Mouse (Mus musculus) ovary, adult 18-20 months (tissue): ENCODE results near the gene Mroh8.
"Not testable (repeated sequence)": the region's sequence is repeated elsewhere in the genome, so short reads cannot be mapped to it uniquely, and the experiment has no call there.

Experiments
- DNase-seq: peaks from one replicate; pipeline ENCODE4 v3.0.0; 2022; ENCODE audit warnings: low spot score, mixed read lengths

Mroh8 gene

GRCm38 (mm10) chr2:157288996-157289395 lies 9.6 kb upstream of the Mroh8 start:
- no peak for DNase-seq

DNA sequence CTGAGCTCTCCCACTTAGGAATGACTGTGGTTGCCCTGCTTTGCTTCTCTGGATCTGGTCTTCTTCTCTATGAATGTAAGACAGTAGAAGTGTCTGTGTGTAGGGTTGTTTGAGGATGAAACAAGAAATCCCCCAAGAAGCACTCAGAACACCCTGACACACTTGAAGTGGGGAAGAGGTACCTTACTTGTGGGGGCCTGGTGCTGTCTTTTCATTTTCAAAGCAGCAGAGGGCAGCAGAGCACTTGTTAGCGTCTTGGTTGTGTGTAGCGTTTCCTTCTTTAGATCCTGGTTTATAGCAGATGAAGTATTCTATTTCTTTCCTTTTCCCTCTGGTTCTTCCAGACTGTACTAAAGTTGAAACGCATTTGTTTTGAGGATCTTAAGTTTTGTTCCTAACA lies 8.2 kb upstream of the Mroh8 start:
- DNase-seq, result no peak

GRCm38 (mm10) chr2:157283321-157283720 lies 4.0 kb upstream of the Mroh8 start:
- DNase-seq, result no peak

GRCm38 (mm10) chr2:157278717-157279415 lies 483 bp downstream of the Mroh8 start, which contains the start of gene Rpn2:
Gene Rpn2, plus strand, starts transcription at chr2:157279017.
- peak; percentile 93 for DNase-seq

DNA sequence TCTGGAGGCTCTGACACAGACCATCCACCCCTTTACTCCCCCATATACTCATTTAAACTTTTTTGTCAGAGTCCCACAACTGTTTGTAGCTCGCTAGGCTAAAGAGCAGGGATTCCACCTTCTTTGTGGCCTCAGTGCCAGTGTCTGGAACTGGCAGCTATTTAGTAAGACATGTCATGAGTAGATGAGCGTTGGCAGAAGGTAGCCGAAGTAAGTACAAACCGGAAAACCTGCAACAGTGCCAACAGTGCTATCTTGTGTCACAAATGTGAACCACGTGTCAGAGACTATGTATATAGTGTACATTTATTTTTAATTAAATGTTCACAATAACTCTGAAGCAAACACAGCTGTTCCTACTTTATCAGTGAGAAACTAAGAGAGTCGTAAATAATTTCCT lies 15.5 kb downstream of the Mroh8 start:
- DNase-seq, result no peak

GRCm38 (mm10) chr2:157263101-157263500 lies 16.2 kb downstream of the Mroh8 start:
- no peak for DNase-seq

DNA sequence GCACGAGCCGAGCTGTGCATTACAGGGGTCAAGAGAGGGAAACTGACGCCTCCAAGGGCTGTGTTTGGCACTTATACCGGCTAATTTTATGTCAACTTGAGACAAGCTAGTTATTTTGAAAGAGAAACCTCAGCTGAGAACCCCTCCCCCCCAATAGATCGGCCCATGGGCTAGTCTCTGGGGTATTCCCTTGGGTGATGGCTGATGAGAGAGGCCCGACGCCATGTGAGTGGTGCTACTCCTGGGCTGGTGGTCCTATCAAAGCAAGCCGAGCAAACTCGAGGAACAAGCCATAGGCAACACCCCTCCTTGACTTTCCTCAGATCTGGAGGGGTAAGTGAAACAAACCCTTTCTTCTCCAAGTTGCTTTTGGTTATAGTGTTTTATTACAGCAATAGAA lies 16.8 kb downstream of the Mroh8 start:
- no peak for DNase-seq

DNA sequence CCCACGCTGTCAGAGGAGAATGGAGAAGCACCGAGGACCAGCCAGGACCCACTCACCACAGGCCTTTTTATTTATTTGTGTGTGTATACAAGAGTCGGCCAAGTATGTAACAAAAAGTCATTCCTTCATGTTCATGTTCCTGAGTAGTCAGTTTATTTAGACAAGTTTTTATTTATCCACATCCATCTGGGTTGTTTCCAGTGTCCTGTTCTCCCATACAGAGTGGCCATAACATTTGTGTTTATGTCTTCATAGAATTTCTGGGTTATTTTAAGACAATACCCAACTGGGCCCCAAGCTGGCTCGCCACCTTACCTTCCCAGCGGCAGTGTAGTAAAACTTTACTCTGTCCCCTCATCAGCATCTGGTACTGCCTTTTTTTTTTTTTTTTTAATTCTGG lies 17.4 kb downstream of the Mroh8 start:
- DNase-seq, result no peak

DNA sequence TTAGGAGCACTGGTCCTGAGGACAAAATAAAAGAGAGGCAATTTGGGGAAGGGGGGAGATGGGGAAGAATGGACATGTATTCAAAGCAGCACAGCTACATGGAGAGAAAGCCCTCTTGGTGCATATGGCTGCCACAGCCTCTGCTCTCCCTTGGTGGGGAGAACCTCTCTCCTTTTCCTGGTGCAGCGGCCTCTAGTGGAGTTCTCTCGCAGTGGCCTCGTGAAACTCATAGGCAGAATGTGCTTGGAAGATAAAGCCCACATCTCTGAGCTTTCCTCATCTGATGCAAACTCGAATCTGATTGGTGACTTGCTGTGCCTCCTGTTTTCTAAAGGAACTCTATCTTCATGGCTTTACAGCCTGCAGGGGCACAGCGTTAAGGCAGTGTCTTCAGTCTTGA lies 19.6 kb downstream of the Mroh8 start:
- peak; percentile 13 for DNase-seq

GRCm38 (mm10) chr2:157248111-157248510 lies 31.2 kb downstream of the Mroh8 start:
- no peak for DNase-seq

- no peak for DNase-seq
Measured at GRCm38 (mm10) chr2:157245603-157246002, 33.7 kb downstream of the Mroh8 start.

DNA sequence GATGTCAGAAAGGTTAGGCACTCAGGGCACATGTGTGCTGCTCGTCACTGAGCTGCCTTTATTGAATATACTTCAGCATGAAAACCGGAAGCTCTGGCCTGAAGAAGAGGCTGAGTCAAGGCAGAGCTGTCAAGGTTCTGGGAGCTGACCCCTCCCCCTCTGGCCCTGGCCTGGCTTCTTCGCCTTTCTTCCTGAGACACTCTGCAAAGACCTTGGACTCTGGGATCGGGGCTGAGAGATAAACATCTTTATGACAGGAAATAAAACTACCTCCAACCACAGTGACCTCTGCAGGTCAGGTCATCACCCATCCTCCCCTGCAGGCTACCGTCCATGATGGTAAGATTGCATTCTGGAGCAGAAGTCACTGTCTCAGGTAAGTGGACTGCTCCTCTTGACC lies 34.3 kb downstream of the Mroh8 start:
- no peak for DNase-seq

- DNase-seq, result no peak
Measured at GRCm38 (mm10) chr2:157235946-157236345, 43.4 kb downstream of the Mroh8 start.

DNA sequence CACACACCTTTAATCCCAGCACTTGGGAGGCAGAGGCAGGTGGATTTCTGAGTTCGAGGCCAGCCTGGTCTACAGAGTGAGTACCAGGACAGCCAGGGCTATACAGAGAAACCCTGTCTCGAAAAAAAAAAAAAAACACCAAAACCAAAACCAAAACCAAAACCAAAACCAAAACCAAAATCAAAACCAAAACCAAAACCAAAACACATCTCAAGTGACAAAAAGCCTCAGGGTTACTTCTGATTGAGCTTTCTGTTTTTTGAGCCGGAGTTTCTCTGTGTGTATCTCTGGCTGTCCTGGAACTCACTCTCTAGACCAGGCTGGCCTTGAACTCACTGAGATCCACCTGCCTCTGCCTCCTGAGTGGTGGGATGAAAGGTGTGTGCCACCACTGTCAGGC lies 57.4 kb downstream of the Mroh8 start:
- DNase-seq, result not testable (repeated sequence)

DNA sequence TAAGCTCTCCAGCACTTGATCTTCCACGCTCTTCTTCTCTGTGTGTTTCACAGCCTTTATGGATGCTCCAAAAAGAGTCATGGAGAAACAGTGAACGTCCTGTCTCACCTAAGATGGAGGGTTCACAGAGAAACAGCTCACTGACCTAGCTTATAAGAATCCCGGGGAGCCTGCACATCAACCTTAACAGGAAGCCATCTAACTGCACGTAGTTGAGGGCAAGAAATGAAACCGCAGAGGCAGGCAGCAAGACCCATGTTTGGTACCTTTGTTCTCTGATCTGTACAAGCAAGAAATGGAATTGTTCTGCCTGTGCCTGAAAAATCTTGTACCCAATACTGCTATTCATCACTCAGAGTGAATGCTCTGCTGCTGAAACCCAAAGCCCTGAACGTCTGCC lies 59.2 kb downstream of the Mroh8 start:
- DNase-seq, result no peak

DNA sequence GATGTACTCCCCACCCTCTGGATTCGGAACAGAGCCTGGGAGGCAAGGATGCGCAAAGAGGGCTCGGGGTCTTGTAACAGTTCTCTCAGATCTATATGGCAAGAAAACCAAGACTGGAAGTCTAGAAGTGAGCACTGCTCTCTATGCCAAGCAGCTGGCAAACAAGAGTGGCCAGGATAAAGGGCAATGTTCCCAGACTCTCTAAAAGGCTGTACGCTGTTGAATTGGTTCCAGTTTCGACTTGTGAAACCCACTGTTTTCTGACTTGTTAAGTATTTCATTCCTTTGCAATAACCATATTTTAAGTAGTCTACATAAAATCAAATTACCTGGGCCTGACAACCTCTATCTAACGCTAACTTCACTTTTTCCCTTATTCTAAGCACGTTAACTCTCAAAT lies 67.6 kb downstream of the Mroh8 start:
- DNase-seq, result no peak

DNA sequence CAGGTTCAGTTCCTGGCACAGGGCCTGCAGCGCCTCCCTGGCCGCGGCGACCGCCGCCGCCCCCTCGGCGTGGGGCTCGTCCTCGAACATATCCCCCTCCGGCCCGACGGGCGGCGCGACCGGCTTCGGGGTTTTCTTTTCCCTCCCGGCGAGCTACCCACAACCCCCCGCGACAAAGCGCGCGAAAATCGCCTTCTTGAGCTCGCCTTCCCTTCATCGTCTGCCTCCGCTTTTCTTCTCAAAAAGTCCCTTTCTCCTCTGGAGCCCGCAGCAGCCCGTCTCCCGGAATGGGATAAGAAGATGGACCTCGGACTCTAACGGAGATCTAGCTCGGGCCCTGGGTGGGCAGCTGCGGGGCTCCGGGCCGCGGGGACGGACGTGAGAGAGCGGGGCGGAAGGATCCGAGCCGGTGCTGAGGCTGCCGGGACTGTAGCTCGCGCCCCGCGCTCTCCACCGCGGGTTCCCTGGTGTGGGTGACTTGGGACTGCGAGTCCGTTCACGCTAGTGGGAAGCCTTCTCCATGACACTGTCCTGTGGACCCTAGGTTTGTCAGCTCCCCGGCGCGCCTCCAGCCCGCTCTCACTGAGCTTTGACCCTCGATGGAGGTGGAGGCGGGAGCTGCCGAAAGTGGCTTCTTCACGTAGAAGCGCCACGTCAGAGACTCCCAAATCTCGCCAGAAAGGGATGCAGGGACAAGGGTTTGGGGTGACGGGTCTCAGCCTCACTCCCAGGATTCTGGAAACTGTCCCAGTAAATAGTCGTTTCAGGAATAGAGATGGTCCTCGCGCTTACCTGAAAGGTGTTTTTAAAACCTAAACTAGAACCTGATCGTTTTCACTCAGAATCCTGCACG lies 74.8 kb downstream of the Mroh8 start, which contains the start of gene Rbl1:
TSS of gene Rbl1 (minus strand) at position 169 of the 853 bp plus-strand sequence.
- DNase-seq, result peak; percentile 80

DNA sequence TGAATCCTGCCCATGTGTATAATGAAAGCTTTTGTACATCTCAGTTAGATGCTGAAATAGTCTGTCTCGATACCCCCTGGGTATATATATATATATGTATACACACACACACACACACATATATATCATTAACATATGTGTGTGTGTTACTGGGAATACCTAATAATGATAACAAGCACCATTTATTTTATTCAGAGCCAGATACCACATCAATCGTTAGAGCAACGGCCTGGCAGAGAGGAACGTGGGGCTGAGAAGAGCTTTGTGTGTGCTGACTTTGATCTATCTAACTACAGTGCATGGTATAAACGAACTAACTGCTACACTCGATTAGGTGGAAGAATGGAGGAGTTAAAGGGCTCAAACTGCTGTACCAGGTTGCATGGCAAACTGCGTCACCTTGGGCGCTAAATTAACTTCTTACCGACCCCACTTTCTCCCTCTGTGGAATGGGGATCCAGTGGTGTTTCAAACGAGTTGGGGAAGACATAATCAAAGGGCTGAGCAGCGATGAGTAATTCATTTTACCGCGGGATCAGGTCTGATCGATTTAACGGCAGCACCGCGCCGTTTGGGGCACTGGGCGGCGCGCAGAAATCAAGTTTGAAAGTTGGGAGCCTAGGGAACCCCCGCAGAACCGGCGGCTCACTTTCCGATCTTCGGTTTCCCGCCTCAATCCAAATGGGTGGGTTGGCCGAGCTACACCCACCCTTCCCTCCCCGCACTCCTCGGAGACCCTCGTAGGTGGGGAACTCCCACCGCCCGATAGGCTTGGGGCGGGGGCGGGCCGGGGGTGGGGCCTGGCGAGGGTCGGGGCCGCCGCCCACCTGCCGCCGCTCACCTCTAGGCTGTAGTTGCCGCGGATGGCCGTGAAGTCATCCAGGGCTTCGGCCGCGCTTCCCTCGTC lies 75.6 kb downstream of the Mroh8 start:
- peak; percentile 3 for DNase-seq

DNA sequence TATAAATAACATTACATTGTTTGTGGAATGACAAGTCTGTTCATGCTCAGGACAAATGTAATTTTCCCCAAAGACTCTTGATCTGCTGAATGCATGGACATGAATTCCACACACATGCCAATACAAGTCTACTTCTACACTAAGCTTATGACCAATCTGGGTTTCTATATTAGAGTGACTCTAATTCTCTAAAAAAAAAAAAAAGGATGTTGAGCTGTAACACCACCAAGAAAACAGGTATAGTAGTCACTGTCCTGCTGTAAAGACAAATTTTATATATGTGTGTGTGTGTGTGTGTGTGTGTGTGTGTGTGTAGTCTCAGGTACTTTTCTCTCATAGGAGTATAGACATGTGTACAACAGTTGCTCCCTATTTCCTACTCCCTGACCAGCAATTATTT lies 76.3 kb downstream of the Mroh8 start:
- no peak for DNase-seq

DNA sequence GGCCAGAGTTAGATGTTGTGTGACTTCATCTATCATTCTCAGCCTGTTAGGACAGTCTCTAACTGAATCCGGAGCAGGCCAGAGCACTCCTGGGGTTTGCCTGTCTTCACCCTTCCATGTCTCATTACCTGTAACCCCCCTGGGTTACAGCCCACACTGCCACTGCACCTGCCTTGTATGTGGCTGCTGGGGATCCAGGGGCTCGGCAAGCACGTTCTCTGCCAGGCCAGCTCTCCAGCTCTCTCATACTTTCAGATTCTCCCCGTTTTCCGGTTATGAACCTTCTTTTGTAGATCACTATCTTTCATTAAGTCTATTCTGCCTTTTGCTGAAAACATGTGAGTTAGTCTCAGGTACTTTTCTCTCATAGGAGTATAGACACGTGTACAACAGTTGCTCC lies 77.0 kb downstream of the Mroh8 start:
- DNase-seq, result no peak

DNA sequence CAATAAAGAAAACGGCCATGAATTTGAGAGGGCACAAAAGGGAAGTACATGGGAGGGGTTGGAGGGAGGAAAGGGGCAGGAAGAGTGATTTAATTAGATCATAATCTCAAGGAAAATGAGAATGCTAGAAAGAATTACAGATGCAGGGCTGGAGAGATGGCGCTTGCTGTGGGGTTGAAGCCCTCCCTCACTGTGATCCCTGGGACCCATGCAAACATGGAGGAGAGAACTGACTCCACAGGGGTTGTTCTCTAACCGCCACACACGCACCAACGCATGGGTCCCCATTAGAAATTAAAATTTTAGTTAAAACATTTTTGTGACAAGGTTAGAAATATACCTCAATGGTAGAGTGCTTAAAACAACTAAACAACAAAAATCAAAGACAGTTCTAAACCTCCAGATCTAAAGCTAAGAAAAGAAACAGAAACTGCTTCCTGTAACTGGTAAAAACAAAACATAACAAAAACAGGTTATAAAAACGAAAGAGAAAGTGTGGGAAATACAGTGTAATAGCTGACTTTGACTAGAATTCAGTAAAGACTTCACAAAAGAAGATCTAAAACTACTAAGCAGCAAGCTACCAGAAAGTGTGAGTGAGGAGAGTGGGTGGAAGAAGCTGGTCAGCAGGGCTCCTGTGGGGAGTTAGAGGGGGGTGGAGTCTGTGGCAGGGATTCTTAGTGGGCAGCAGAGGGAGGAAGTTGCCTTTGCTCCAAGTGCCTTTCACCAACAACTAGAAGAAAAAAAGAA lies 78.1 kb downstream of the Mroh8 start:
- DNase-seq, result peak; percentile 19

DNA sequence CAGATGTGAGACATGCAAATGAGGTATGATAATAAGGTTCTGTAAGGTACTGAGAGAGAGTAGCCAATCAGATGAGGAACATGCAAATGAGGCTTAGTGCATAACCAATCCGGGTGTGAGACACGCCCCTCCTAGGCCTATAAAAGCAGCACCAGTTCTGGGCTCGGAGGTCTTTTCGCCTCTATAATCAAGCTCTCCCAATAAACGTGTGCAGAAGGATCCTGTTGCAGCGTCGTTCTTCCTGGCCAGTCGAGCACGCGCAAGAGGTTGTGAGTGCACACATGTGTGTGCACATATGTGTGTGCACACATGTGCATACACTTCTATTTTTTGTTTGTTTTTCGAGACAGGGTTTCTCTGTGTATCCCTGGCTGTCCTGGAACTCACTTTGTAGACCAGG lies 80.9 kb downstream of the Mroh8 start:
- DNase-seq, result not testable (repeated sequence)
